Mouse (Mus musculus): Measurements from ENCODE around the gene Dlgap3. TPM values are rescaled to one million over a fixed set of nuclear protein-coding genes. Genes with fewer than 3 reads are reported as not detected.

Dlgap3 gene
- total RNA-seq, 2 experiments from 2014 or later = 14.8 to 16.1 TPM

GRCm38 (mm10) chr4:127256739-127257138 is 87.7 kb downstream of the Dlgap3 start:
- DNase-seq (ENCODE audit: low spot score in 2 of 2) = no peak

DNA sequence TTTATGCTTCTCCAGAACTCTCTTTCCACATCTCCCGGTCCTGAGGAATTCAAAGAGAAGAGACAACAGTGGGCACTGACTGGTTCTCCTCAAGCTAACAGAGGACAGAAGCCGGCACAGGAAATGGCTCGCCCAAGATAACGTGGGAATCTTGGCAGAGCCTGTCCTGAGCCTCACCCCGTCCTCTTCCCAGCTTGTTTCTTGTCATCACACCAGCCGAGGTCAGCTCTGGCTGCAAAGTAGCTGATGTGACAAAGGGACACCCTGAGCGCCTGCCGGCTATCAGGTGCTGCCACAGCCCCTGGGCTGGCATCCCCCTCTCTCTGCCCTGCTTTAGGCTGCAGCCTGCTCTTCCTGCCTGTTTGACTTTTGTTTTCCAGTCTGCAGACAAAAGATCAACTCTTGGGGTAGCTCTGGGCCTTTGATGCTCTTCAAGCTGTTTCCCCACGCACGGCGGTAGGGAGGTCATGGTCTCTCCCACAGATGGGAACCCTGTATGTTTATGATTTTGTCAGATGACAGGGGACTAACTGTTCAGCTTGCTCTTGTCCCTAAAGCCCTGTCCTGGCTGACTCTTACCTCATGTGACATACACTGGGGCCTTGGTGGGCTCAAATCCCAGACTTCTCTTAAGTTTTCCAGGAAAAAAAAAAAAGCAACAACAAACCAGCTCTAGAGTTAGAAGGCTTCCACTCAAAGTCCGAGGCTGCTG is 89.3 kb downstream of the Dlgap3 start:
- no peak for DNase-seq (ENCODE audit: low spot score in 2 of 2)

DNA sequence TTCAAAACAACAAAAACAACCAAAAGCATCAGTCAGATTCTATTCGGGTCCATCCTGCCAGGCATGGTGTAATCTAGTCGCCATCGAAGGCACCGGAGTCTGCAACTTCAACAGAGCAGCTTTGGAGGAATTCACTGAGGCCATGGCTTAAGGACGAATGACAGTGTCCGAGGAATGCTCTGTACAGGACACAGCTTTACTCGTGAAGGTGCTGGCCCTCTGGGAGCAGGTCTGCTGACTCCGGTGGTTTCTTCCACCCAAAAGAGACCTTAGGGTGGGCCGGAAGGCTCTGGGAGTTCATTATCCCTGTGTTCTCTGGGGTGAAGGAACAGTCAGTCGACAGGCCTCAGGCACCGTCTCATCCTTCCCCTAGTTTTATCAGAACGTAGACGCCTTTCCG is 92.6 kb downstream of the Dlgap3 start:
- DNase-seq (ENCODE audit: low spot score in 2 of 2) = no peak

DNA sequence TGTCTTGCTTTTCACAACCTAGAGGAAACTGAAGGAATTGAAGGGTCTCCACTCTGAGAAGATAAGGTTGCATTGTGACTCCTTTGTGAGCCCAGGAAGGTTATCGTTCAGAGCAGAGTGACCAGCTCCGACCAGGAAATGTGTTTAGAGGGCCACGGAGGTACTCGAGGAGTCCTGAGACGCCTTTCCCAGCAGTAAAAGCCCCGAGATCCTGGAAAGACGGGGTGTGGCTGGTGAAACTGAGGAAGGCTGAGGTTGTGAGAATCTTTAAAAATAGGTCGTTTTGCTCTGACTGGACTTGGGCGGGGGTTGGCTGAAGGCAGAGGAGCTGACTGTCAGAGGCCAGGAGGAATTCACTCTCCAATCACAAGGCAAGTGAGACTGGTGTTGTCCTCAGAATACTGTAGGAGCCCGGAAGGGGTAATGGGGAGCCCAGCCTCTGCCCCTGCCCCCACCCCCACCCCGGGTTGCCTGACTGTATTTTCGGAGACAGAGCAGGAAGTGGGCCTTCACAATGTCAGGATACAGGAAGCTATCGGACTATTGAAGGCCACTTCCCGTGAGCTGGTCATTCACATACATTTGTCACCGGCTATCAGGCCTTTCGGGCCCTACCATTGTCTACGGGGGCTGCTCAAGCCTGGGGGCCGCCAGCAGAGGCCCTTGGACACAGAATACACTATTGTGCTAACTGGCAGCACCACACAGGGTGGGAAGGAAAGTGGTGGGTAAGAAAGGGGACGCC is 94.6 kb downstream of the Dlgap3 start:
- DNase-seq (ENCODE audit: low spot score in 2 of 2) = no peak

DNA sequence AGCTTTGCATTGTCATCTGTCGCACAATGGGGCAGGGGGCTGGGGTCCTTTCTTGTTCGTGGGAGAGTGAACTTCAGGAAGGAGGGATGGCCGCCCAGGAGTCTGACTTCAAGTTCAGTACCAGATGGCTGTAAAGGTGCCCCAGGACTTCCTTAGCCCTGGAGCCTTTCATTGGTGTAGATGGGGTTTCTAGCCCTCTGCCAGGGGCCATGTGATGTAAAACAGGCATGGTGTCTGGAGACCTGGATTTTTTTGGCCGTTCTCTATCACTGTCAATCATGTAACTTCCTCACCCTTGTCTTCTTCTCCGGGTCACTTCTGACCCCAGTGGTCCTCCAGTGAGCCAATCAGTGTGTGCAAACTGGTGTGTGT is 95.2 kb downstream of the Dlgap3 start:
- no peak for DNase-seq (ENCODE audit: low spot score in 2 of 2)

GRCm38 (mm10) chr4:127278451-127279001 is 109.5 kb downstream of the Dlgap3 start:
- no peak for DNase-seq (ENCODE audit: low spot score in 2 of 2)

GRCm38 (mm10) chr4:127279241-127279640 is 110.2 kb downstream of the Dlgap3 start:
- no peak for DNase-seq (ENCODE audit: low spot score in 2 of 2)

Other genes starting within 250 kb of the Dlgap3 start
- 10 to 100 TPM; 63.6 to 74.4 TPM for gene Zmym4, start 201.1 kb upstream of the Dlgap3 start, total RNA-seq (2021)
- 100 to 1,000 TPM; 282 to 365 TPM for gene Sfpq, start 147.9 kb upstream of the Dlgap3 start, total RNA-seq (2021)
- 10 to 100 TPM; 13.3 to 13.9 TPM for gene Zmym1, start 108.1 kb upstream of the Dlgap3 start, total RNA-seq (2021)
- gene Zmym6, start 91.8 kb upstream of the Dlgap3 start, total RNA-seq (2021) = 10 to 100 TPM; 23.6 to 24.2 TPM
- gene Tmem35b, start 45.5 kb upstream of the Dlgap3 start, total RNA-seq (2021) = 10 to 100 TPM; 12.8 to 18.1 TPM
- 10 to 100 TPM; 36.9 to 40.2 TPM for gene Smim12, start 74.6 kb downstream of the Dlgap3 start, total RNA-seq (2021)
- gene Gja4, start 144.8 kb downstream of the Dlgap3 start, total RNA-seq (2021) = 10 to 100 TPM; 12.0 to 13.9 TPM
- gene Gjb3, start 161.6 kb downstream of the Dlgap3 start, total RNA-seq (2021) = under 1 TPM; 0.20 to 0.62 TPM
- not detected for gene Gjb4, start 184.9 kb downstream of the Dlgap3 start, total RNA-seq (2021)
- 1 to 10 TPM in 1 of 2 experiments, under 1 TPM in 1; 0.65 to 1.1 TPM for gene Gjb5, start 189.0 kb downstream of the Dlgap3 start, total RNA-seq (2021)